Mouse (Mus musculus) forebrain, embryonic 13.5 days (tissue): ENCODE results near the gene Gm21680. TPM values are rescaled to one million over a fixed set of nuclear protein-coding genes. Genes with fewer than 3 reads are reported as not detected.

ENCODE experiments used
- polyA plus RNA-seq: library from polyadenylated mRNA; unstranded; fragments of >200 nt; fragmentation: Nextera tagmentation; extraction: Ambion mirVana; gene quantifications from 2 replicates; pipeline ENCODE4 v1.2.1, GENCODE M21; 2015

Gm21680 gene
- polyA plus RNA-seq, 1 experiment from 2014 or later, result 0.05 TPM

Other genes with a start within 250 kb of the Gm21680 start
- gene Actr3b, start 212.7 kb downstream of the Gm21680 start, polyA plus RNA-seq, result 29.7 and 29.9 TPM in 2 replicates
- gene Gm21663, start 30.3 kb downstream of the Gm21680 start, polyA plus RNA-seq, result not detected in 2 replicates
- gene Gm21671, start 18.2 kb downstream of the Gm21680 start, polyA plus RNA-seq, result not detected in 2 replicates
- not detected in 2 replicates for gene Gm21698, start 16.0 kb upstream of the Gm21680 start, polyA plus RNA-seq
- gene Gm1979, start 32.1 kb upstream of the Gm21680 start, polyA plus RNA-seq, result not detected in 2 replicates
- not detected in 2 replicates for gene Gm5862, start 50.3 kb upstream of the Gm21680 start, polyA plus RNA-seq
- gene Speer4a, start 66.9 kb upstream of the Gm21680 start, polyA plus RNA-seq, result not detected in 2 replicates
- not detected in 2 replicates for gene Gm7347, start 85.9 kb upstream of the Gm21680 start, polyA plus RNA-seq
- gene Gm10471, start 116.6 kb upstream of the Gm21680 start, polyA plus RNA-seq, result not detected in 2 replicates
- gene 5031410I06Rik, start 132.7 kb upstream of the Gm21680 start, polyA plus RNA-seq, result not detected in 2 replicates
- 0.08 TPM in 1 of 2 replicates, not detected in the other for gene Gm10220, start 148.8 kb upstream of the Gm21680 start, polyA plus RNA-seq